In the genomic region with DNA sequence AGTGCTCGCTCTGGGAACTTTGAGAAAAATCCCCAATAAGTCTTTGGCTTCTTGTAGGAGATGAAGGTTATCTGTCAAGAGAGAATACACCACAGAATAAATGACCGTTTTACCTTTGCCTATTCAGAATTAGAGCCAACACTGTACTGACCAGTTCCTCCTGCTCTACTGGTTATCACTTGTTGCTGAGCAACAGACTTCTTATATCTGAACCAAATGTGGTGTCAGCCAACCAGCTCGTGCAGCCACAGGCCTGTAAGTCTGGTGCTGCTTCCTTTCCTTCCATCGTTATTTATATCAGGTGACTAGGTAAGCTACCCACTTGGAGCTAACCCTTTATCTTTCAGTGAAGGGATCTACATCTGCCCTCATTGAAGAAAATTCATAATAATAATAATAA, we compare ENCODE assay signal across 12 mouse cellular contexts.
DNase-seq lines count a peak whose midpoint lies in the region; ATAC-seq and TF ChIP-seq lines count a peak whose summit lies in the region.
"Had no signal": no experiment of that assay in that cellular context is flagged by ENCODE, and none has a peak within 500 bp of the region (broad histone marks: within the 10 kb centered on the region; RNA-seq: fewer than 3 reads in every experiment).

No protein-coding gene starts in this region.

- intact Hi-C loops in heart, adult 2 months (cut with DNase I) = no loop called here

- ATAC-seq in heart, embryonic 16.5 days (replicated peaks; ENCODE audit: extremely low read depth, insufficient read depth, low FRiP score) = peak; percentile 75
- peak; percentile 41; the same call in 1 of the 2 replicates for ATAC-seq in lung, embryonic 16.5 days (ENCODE audit: low read depth)
- no peak for ATAC-seq in megakaryocyte-erythroid progenitor cell, adult 5-6 weeks (replicated peaks; ENCODE audit: low FRiP score, low TSS enrichment, poor library complexity, severe bottlenecking)

- 36% methylated on average over 4 of the region's 4 CpGs for WGBS in heart, embryonic 16.5 days
- 55% methylated on average over 4 of the region's 4 CpGs for WGBS in heart, adult 2 months
- WGBS in lung, embryonic 16.5 days = 40% methylated on average over 4 of the region's 4 CpGs
- 61% methylated on average over 4 of the region's 4 CpGs for WGBS in lung, adult 2 months

- peaks cover 41% of the 10 kb centered on the region for H3K4me1 ChIP-seq in heart, embryonic 16.5 days (ENCODE audit: control insufficient read depth, insufficient read depth, low read length)
- peaks cover 8% of the 10 kb centered on the region for H3K4me1 ChIP-seq in heart, adult 2 months (ENCODE audit: control insufficient read depth, insufficient read depth, low read length)
- peaks cover 29% of the 10 kb centered on the region for H3K4me1 ChIP-seq in lung, embryonic 16.5 days (replicated peaks; ENCODE audit: control insufficient read depth, insufficient read depth, low read length)
- peaks cover 16% of the 10 kb centered on the region for H3K4me1 ChIP-seq in lung, adult 2 months (ENCODE audit: control insufficient read depth, insufficient read depth, low read length)

- H3K9me3 ChIP-seq in heart, embryonic 16.5 days (replicated peaks; ENCODE audit: control insufficient read depth, low read length) = no peaks in the 10 kb centered on the region
- H3K9me3 ChIP-seq in lung, embryonic 16.5 days (ENCODE audit: control insufficient read depth, low read length) = no peaks in the 10 kb centered on the region
- H3K9me3 ChIP-seq: heart, embryonic 10.5 days; neural tube, embryonic 15.5 days had no signal

- H3K27ac ChIP-seq in heart, embryonic 16.5 days (ENCODE audit: low read length) = peak overlapping the region; percentile 86
- no peak overlapping the region for H3K27ac ChIP-seq in heart, adult 2 months
- peak overlapping the region; percentile 69 for H3K27ac ChIP-seq in lung, embryonic 16.5 days (ENCODE audit: low read length)

- no peak for TF ChIP-seq POLR2A in heart, adult 2 months (IDR thresholded peaks at IDR 0.05; ENCODE audit: insufficient read depth, low read depth, low read length)
- no peak for TF ChIP-seq POLR2A in lung, adult 2 months (IDR thresholded peaks at IDR 0.05; ENCODE audit: borderline replicate concordance, extremely low read depth, low read depth, low read length)

- no peak overlapping the region for H3K9ac ChIP-seq in heart, embryonic 16.5 days (ENCODE audit: low read length)
- no peak overlapping the region for H3K9ac ChIP-seq in heart, adult 2 months (ENCODE audit: low read depth, low read length)
- no peak overlapping the region for H3K9ac ChIP-seq in lung, embryonic 16.5 days (ENCODE audit: low read length)
- H3K9ac ChIP-seq: neural tube, embryonic 15.5 days had no signal

- H3K4me3 ChIP-seq in heart, embryonic 16.5 days (ENCODE audit: low read length) = no peak overlapping the region
- no peak overlapping the region for H3K4me3 ChIP-seq in heart, adult 2 months
- no peak overlapping the region for H3K4me3 ChIP-seq in lung, embryonic 16.5 days (ENCODE audit: low read length)
- no peak overlapping the region for H3K4me3 ChIP-seq in lung, adult 2 months (replicated peaks; ENCODE audit: extremely low read depth, low read depth, low read length)
- H3K4me3 ChIP-seq: heart, embryonic 10.5 days; neural tube, embryonic 15.5 days had no signal

- H3K4me2 ChIP-seq in heart, embryonic 16.5 days (ENCODE audit: low read depth, low read length) = peak overlapping the region; percentile 49; the same call in 1 of the 2 replicates
- H3K4me2 ChIP-seq in lung, embryonic 16.5 days (ENCODE audit: low read depth, low read length) = 0 out of 2 replicates have a peak overlapping the region, but pooled peaks have one; percentile 9
- H3K4me2 ChIP-seq: neural tube, embryonic 15.5 days had no signal

- H3K27me3 ChIP-seq in heart, embryonic 16.5 days (ENCODE audit: control insufficient read depth, insufficient read depth, low read length) = no peaks in the 10 kb centered on the region
- no peaks in the 10 kb centered on the region for H3K27me3 ChIP-seq in heart, adult 2 months (ENCODE audit: control insufficient read depth, insufficient read depth, low read length)
- H3K27me3 ChIP-seq in lung, embryonic 16.5 days (ENCODE audit: control insufficient read depth, insufficient read depth, low read depth, low read length) = no peaks in the 10 kb centered on the region
- H3K27me3 ChIP-seq: CH12.LX; neural tube, embryonic 15.5 days had no signal

- no peak for TF ChIP-seq CTCF in heart, adult 2 months (IDR thresholded peaks at IDR 0.05)
- no peak for TF ChIP-seq CTCF in lung, adult 2 months (IDR thresholded peaks at IDR 0.05; ENCODE audit: insufficient read depth, low read length)

- no peaks in the 10 kb centered on the region for H3K79me2 ChIP-seq in heart, adult 2 months (replicated peaks; ENCODE audit: control insufficient read depth, insufficient read depth, low read length)

- H3K36me3 ChIP-seq in heart, embryonic 16.5 days (ENCODE audit: control insufficient read depth, insufficient read depth) = no peaks in the 10 kb centered on the region
- peaks cover 5% of the 10 kb centered on the region for H3K36me3 ChIP-seq in heart, adult 2 months (ENCODE audit: control insufficient read depth, insufficient read depth, low read length)
- no peaks in the 10 kb centered on the region for H3K36me3 ChIP-seq in lung, embryonic 16.5 days (ENCODE audit: control insufficient read depth, insufficient read depth, low read length)
- H3K36me3 ChIP-seq: heart, embryonic 10.5 days; neural tube, embryonic 15.5 days had no signal

- TF ChIP-seq EP300 in heart, adult 2 months (IDR thresholded peaks at IDR 0.05; ENCODE audit: insufficient read depth, low read depth, low read length) = no peak

- no peak for DNase-seq in heart, adult 2 months
- DNase-seq in lung, adult 2 months = no peak
- DNase-seq in fat pad, adult 2 months (ENCODE audit: extremely low read depth, low read depth, low spot score) = peak; percentile 23
- DNase-seq in gonadal fat pad, adult 2 months (ENCODE audit: low read depth) = peak; percentile 47
- DNase-seq: cerebellum, adult 11 months; spleen, adult 18-20 months had no signal

Comparison
In these comparisons a context has a peak if more than half of its experiments do, and no peak if none do; other contexts are left out.
1. DNase-seq: peak in fat pad, adult 2 months (single experiment) and gonadal fat pad, adult 2 months (single experiment); none in heart, adult 2 months (0 of 2) and lung, adult 2 months (single experiment).